Mouse (Mus musculus): ENCODE measurements around the gene Icam4. TPM values are rescaled to one million over a fixed set of nuclear protein-coding genes. Genes with fewer than 3 reads are reported as not detected.
A peak's percentile ranks its signal among the peaks of the same experiment; 100 is the strongest.

Gene Icam4
- polyA plus RNA-seq, 1 experiment from 2014 or later, result 25.4 TPM

DNA sequence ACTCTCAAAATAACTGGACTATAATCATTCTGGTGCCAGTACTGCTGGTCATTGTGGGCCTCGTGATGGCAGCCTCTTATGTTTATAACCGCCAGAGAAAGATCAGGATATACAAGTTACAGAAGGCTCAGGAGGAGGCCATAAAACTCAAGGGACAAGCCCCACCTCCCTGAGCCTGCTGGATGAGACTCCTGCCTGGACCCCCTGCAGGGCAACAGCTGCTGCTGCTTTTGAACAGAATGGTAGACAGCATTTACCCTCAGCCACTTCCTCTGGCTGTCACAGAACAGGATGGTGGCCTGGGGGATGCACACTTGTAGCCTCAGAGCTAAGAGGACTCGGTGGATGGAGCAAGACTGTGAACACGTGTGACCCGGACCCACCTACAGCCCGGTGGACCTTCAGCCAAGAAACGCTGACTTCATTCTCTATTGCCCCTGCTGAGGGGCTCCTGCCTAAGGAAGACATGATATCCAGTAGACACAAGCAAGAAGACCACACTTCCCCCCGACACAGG is 1.3 kb upstream of the Icam4 start:
- H3K9me3 ChIP-seq (replicated peaks; ENCODE audit: control insufficient read depth, low read length), result no peaks in the 10 kb centered on the region
- H3K4me3 ChIP-seq (ENCODE audit: low read depth, low read length), result no peak overlapping the region
- H3K4me2 ChIP-seq, result no peak overlapping the region
- H3K27ac ChIP-seq (ENCODE audit: low read depth, low read length), result no peak overlapping the region
- no peak overlapping the region for H3K9ac ChIP-seq (ENCODE audit: low read depth, low read length)
- peaks cover 53% of the 10 kb centered on the region for H3K27me3 ChIP-seq (ENCODE audit: control insufficient read depth, insufficient read depth, low read length)
- H3K4me1 ChIP-seq (ENCODE audit: control insufficient read depth, insufficient read depth, low read length), result peaks cover 29% of the 10 kb centered on the region
- WGBS (ENCODE audit: insufficient replicate concordance), result 47% methylated on average over 8 of the region's 8 CpGs
- no peaks in the 10 kb centered on the region for H3K36me3 ChIP-seq (ENCODE audit: control insufficient read depth, insufficient read depth, low read length)
- no peak for ATAC-seq (replicated peaks; ENCODE audit: insufficient number of reproducible peaks, low FRiP score, low TSS enrichment)

DNA sequence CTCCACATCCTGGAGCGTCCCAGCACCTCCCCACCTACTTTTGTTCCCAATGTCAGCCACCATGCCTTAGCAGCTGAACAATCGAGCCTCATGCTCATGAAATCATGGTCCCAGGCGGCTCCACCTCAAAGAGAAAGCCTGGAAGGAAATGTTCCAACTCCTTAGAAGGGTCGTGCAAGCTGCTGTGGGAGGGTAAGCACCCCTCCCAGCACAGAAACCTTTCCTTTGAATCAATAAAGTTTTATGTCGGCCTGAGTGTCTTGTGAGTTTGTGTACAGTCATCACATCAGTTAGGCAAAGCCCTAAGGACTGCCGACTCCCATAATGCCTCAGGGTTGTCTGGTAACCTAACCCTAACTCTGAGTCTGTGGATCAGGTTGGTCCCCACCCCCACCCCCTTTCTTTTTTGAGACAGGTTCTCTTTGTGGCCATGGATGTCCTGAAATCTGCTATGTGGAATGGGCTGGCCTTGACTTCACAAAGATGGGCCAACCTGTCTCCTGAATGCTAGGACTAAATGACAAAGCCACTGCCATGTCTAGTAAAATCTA is 538 bp upstream of the Icam4 start:
- Histone ChIP-seq H3K4me2 (peak overlapping the region; percentile 94; the same call in 1 of the 2 replicates), H3K36me3 (ENCODE audit: control insufficient read depth, insufficient read depth, low read length) (no peaks in the 10 kb centered on the region), H3K9me3 (replicated peaks; ENCODE audit: control insufficient read depth, low read length) (no peaks in the 10 kb centered on the region), H3K27me3 (ENCODE audit: control insufficient read depth, insufficient read depth, low read length) (peaks cover 61% of the 10 kb centered on the region), H3K4me3 (ENCODE audit: low read depth, low read length) (no peak overlapping the region), H3K9ac (ENCODE audit: low read depth, low read length) (no peak overlapping the region), H3K4me1 (ENCODE audit: control insufficient read depth, insufficient read depth, low read length) (peaks cover 34% of the 10 kb centered on the region), H3K27ac (ENCODE audit: low read depth, low read length) (peak overlapping the region; percentile 31)
- 67% methylated on average over 6 of the region's 6 CpGs for WGBS (ENCODE audit: insufficient replicate concordance)
- no peak for ATAC-seq (replicated peaks; ENCODE audit: insufficient number of reproducible peaks, low FRiP score, low TSS enrichment)

DNA sequence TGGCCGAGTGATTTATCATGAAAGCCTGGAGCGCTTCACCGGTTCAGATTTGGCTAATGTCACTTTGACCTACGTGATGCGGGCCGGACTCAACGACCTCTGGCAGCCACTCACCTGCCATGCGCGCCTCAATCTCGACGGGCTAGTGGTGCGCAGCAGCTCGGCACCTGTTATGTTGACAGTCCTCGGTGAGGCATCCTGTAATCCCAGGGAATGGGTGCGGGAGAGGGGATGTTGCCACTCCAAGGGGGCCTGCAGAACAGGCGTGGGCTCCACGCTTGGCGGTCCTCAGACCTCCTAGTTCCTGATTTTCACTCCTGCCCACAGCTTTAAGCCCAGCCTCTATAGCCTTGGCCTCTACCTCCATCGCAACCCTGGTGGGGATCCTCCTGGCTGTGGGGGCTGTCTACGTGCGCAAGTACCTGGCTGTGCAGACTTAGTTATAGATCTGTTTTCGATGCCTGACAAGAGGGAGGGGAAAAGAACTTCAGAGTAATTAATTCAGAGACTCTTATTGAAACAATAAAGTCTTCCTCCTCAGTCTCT is 955 bp downstream of the Icam4 start:
- peak overlapping the region; percentile 56 for H3K4me3 ChIP-seq (ENCODE audit: low read depth, low read length)
- 21% methylated on average over 22 of the region's 22 CpGs for WGBS (ENCODE audit: insufficient replicate concordance)
- H3K36me3 ChIP-seq (ENCODE audit: control insufficient read depth, insufficient read depth, low read length), result no peaks in the 10 kb centered on the region
- H3K27me3 ChIP-seq (ENCODE audit: control insufficient read depth, insufficient read depth, low read length), result peaks cover 74% of the 10 kb centered on the region
- H3K27ac ChIP-seq (ENCODE audit: low read depth, low read length), result peak overlapping the region; percentile 82
- peak overlapping the region; percentile 71 for H3K9ac ChIP-seq (ENCODE audit: low read depth, low read length)
- H3K9me3 ChIP-seq (replicated peaks; ENCODE audit: control insufficient read depth, low read length), result no peaks in the 10 kb centered on the region
- H3K4me2 ChIP-seq, result peak overlapping the region; percentile 94
- ATAC-seq (replicated peaks; ENCODE audit: insufficient number of reproducible peaks, low FRiP score, low TSS enrichment), result no peak
- peaks cover 35% of the 10 kb centered on the region for H3K4me1 ChIP-seq (ENCODE audit: control insufficient read depth, insufficient read depth, low read length)

DNA sequence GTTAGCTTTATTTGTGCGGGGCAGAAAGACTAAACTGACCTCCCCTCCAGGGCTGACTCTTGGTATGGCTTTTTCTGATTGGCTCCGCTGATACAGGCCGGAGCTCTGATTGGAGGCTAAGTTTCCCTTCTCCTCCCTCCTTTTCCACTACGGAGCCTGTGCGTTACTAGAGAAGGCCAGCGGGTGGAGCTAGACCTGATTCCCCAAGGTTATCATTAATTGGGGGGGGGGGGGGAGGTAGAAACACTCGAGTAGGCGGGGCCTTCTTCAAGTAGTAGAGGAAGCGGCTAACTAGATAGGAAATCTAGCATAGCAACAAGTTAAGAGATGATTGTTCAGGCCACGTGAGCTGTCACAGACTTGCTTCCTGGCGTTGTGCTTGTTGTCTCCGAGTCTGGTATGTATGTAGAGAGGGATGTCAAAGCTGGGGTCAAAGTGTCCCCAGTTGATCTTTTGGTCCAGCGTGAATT is 1.6 kb downstream of the Icam4 start:
- Histone ChIP-seq H3K36me3 (ENCODE audit: control insufficient read depth, insufficient read depth, low read length) (no peaks in the 10 kb centered on the region), H3K27me3 (ENCODE audit: control insufficient read depth, insufficient read depth, low read length) (peaks cover 76% of the 10 kb centered on the region), H3K9me3 (replicated peaks; ENCODE audit: control insufficient read depth, low read length) (no peaks in the 10 kb centered on the region), H3K4me1 (ENCODE audit: control insufficient read depth, insufficient read depth, low read length) (peaks cover 35% of the 10 kb centered on the region), H3K4me3 (ENCODE audit: low read depth, low read length) (peak overlapping the region; percentile 56), H3K4me2 (peak overlapping the region; percentile 94), H3K27ac (ENCODE audit: low read depth, low read length) (0 out of 2 replicates have a peak overlapping the region, but pooled peaks have one; percentile 22), H3K9ac (ENCODE audit: low read depth, low read length) (0 out of 2 replicates have a peak overlapping the region, but pooled peaks have one; percentile 10)
- ATAC-seq (replicated peaks; ENCODE audit: insufficient number of reproducible peaks, low FRiP score, low TSS enrichment), result peak; percentile 46; the same call in 1 of the 2 replicates
- WGBS (ENCODE audit: insufficient replicate concordance), result under 1% methylated on average over 13 of the region's 13 CpGs

DNA sequence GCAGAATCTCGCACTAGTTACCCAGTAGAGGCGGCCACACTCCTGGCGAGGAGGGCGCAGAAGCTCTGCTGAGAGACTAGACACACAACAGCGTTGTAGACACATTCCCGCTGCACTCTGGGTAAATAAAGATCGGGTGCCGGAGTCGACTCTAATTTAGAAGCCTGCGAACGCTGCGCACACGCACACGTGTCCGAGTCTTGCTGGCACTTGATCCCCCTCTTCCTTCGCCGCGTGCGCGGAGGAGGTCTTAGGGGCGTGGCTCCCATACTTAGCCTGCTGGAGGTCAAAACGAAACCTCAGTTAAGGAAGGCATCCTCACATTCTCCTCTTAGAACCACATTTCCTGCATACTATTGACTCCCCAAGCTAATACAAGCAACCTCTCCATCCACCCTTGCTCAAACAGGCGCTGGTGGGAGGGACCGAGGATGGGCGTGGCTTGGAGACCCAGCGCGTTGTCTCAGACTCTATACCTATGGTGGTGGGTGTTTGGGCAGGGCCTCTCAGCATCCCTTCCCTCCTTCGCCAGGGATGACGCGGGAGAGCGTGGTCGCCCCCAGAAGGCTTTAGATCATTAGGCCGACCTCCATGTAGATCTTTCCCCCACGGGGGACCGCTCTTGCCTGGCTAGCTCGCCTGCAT is 2.2 kb downstream of the Icam4 start:
- H3K27me3 ChIP-seq (ENCODE audit: control insufficient read depth, insufficient read depth, low read length), result peaks cover 79% of the 10 kb centered on the region
- H3K9ac ChIP-seq (ENCODE audit: low read depth, low read length), result 0 out of 2 replicates have a peak overlapping the region, but pooled peaks have one; percentile 10
- H3K9me3 ChIP-seq (replicated peaks; ENCODE audit: control insufficient read depth, low read length), result no peaks in the 10 kb centered on the region
- H3K27ac ChIP-seq (ENCODE audit: low read depth, low read length), result 0 out of 2 replicates have a peak overlapping the region, but pooled peaks have one; percentile 22
- ATAC-seq (replicated peaks; ENCODE audit: insufficient number of reproducible peaks, low FRiP score, low TSS enrichment), result 0 out of 2 replicates have a peak, but pooled peaks have one; percentile 16
- no peaks in the 10 kb centered on the region for H3K36me3 ChIP-seq (ENCODE audit: control insufficient read depth, insufficient read depth, low read length)
- peaks cover 37% of the 10 kb centered on the region for H3K4me1 ChIP-seq (ENCODE audit: control insufficient read depth, insufficient read depth, low read length)
- H3K4me3 ChIP-seq (ENCODE audit: low read depth, low read length), result peak overlapping the region; percentile 56
- peak overlapping the region; percentile 94 for H3K4me2 ChIP-seq
- under 1% methylated on average over 36 of the region's 36 CpGs for WGBS (ENCODE audit: insufficient replicate concordance)

DNA sequence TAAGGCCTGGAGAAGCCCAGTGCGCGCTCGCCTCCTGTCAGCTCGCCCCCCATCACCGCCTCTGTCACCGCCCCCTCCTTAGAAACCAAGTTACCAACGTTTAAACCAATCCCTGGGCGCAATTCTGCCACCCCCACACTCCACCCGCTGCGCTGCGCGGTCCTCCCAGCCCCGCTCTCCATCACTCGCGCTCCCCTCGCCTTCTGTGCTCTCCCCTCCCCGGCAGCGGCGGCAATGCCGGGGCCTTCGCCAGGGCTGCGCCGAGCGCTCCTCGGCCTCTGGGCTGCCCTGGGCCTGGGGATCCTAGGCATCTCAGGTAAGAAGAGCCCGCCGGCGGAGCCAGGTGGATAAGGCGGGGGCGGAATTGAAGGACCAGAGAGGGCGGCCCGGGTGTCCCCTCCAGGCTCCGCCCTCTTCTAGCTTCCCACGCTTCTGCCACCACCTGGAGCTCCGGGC is 2.8 kb downstream of the Icam4 start, which contains the start of gene Icam5:
Icam5 (plus strand) TSS at position 178 of the 456 bp plus-strand sequence.
- Histone ChIP-seq H3K9ac (ENCODE audit: low read depth, low read length) (peak within 1 kb of the TSS; percentile 67; the same call in 1 of the 2 replicates), H3K27me3 (ENCODE audit: control insufficient read depth, insufficient read depth, low read length) (peaks cover 79% of the 10 kb centered on the region), H3K4me1 (ENCODE audit: control insufficient read depth, insufficient read depth, low read length) (peaks cover 43% of the 10 kb centered on the region), H3K27ac (ENCODE audit: low read depth, low read length) (0 out of 2 replicates have a peak within 1 kb of the TSS, but pooled peaks have one; percentile 22), H3K36me3 (ENCODE audit: control insufficient read depth, insufficient read depth, low read length) (no peaks in the 10 kb centered on the region), H3K4me3 (ENCODE audit: low read depth, low read length) (peak within 1 kb of the TSS; percentile 56), H3K4me2 (peak within 1 kb of the TSS; percentile 94), H3K9me3 (replicated peaks; ENCODE audit: control insufficient read depth, low read length) (no peaks in the 10 kb centered on the region)
- WGBS (ENCODE audit: insufficient replicate concordance), result under 1% methylated on average over 35 of the region's 35 CpGs
- ATAC-seq (replicated peaks; ENCODE audit: insufficient number of reproducible peaks, low FRiP score, low TSS enrichment), result no peak

DNA sequence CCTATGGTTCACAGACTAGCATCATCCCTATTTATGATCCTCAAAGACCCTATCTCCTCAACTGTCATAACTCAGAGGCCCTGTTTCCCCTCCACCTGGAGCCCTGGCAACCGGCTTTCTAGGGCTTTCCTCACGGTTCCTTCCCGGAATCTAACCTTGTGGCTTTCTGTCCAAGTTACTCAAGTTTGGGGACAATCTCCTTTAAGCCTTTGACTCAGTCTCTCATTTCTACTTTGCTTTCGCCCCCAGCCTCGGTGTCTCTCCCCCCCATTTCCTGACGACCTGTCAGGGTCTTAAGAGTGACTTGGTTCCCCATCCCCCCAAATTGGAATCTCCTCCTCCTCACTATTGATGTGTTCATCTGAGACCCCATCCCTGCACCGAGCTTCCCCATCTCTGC is 3.3 kb downstream of the Icam4 start:
- Histone ChIP-seq H3K27ac (ENCODE audit: low read depth, low read length) (no peak overlapping the region), H3K36me3 (ENCODE audit: control insufficient read depth, insufficient read depth, low read length) (no peaks in the 10 kb centered on the region), H3K4me1 (ENCODE audit: control insufficient read depth, insufficient read depth, low read length) (peaks cover 48% of the 10 kb centered on the region), H3K9ac (ENCODE audit: low read depth, low read length) (no peak overlapping the region; the same call in 1 of the 2 replicates), H3K9me3 (replicated peaks; ENCODE audit: control insufficient read depth, low read length) (no peaks in the 10 kb centered on the region), H3K4me3 (ENCODE audit: low read depth, low read length) (peak overlapping the region; percentile 56; the same call in 1 of the 2 replicates), H3K4me2 (peak overlapping the region; percentile 94), H3K27me3 (ENCODE audit: control insufficient read depth, insufficient read depth, low read length) (peaks cover 79% of the 10 kb centered on the region)
- no peak for ATAC-seq (replicated peaks; ENCODE audit: insufficient number of reproducible peaks, low FRiP score, low TSS enrichment)
- WGBS (ENCODE audit: insufficient replicate concordance), result 6% methylated on average over 7 of the region's 7 CpGs

DNA sequence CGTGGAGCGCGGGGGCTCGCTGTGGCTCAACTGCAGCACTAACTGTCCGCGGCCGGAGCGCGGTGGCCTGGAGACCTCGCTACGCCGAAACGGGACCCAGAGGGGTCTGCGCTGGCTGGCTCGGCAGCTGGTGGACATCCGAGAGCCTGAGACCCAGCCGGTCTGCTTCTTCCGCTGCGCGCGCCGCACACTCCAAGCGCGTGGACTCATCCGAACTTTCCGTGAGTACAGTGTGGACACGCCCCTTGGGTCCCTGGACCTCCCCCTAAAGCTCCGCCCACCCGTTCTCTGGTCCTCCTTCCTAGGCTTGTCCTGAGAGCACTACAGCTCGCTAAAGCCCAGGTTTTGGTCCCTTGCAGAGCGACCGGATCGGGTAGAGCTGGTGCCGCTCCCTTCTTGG is 4.0 kb downstream of the Icam4 start:
- Histone ChIP-seq H3K4me2 (peak overlapping the region; percentile 94), H3K9me3 (replicated peaks; ENCODE audit: control insufficient read depth, low read length) (no peaks in the 10 kb centered on the region), H3K36me3 (ENCODE audit: control insufficient read depth, insufficient read depth, low read length) (no peaks in the 10 kb centered on the region), H3K4me3 (ENCODE audit: low read depth, low read length) (peak overlapping the region; percentile 51), H3K27me3 (ENCODE audit: control insufficient read depth, insufficient read depth, low read length) (peaks cover 79% of the 10 kb centered on the region), H3K9ac (ENCODE audit: low read depth, low read length) (peak overlapping the region; percentile 67), H3K27ac (ENCODE audit: low read depth, low read length) (no peak overlapping the region), H3K4me1 (ENCODE audit: control insufficient read depth, insufficient read depth, low read length) (peaks cover 52% of the 10 kb centered on the region)
- ATAC-seq (replicated peaks; ENCODE audit: insufficient number of reproducible peaks, low FRiP score, low TSS enrichment), result peak; percentile 64
- WGBS (ENCODE audit: insufficient replicate concordance), result 1% methylated on average over 34 of the region's 34 CpGs

All from heart, embryonic 11.5 days (tissue).